Mouse (Mus musculus) MEL (cell line): ENCODE measurements around the gene Slc17a5. TPM values are rescaled to one million over a fixed set of nuclear protein-coding genes. Genes with fewer than 3 reads are reported as not detected.

Experiments used
- DNase-seq: peaks from one replicate; pipeline ENCODE4 v3.0.0; 2011; ENCODE audit warnings: low read depth, low spot score
- H3K27ac ChIP-seq: 2 replicates; pipeline ENCODE4 v1.5.1; 2012; ENCODE audit warnings: low read depth, mild to moderate bottlenecking, control low read depth, low read length, moderate library complexity; ENCODE audit not compliant: control insufficient read depth
- H3K27me3 ChIP-seq, 2 experiments: fragments of 150-350 bp in 1 of 2; sonication (generic) in 1 of 2; 2 replicates each; pipeline ENCODE4 v1.6.1; 2012; ENCODE audit warnings: low read length in 2 of 2, mild to moderate bottlenecking in 2 of 2, improper control_type of control experiment in 1 of 2, moderate library complexity in 1 of 2; ENCODE audit not compliant: insufficient read depth in 2 of 2, control insufficient read depth in 1 of 2
- H3K36me3 ChIP-seq, 2 experiments: 2 replicates each; pipeline ENCODE4 v1.6.1; 2012 to 2014; ENCODE audit warnings: low read length in 2 of 2, improper control_type of control experiment in 1 of 2, inconsistent platforms in 1 of 2, mild to moderate bottlenecking in 1 of 2; ENCODE audit not compliant: insufficient read depth in 2 of 2, control insufficient read depth in 1 of 2
- H3K4me1 ChIP-seq, 2 experiments: fragments of 150-350 bp in 1 of 2; sonication (generic) in 1 of 2; 2 replicates each; pipeline ENCODE4 v1.6.1; 2012; ENCODE audit warnings: low read length in 2 of 2, improper control_type of control experiment in 1 of 2, mild to moderate bottlenecking in 1 of 2; ENCODE audit not compliant: insufficient read depth in 2 of 2, control insufficient read depth in 1 of 2
- H3K4me3 ChIP-seq, 2 experiments: fragments of 150-350 bp in 1 of 2; sonication (generic) in 1 of 2; 2 replicates each; pipeline ENCODE4 v1.5.1; 2012; ENCODE audit warnings: low read depth in 2 of 2, low read length in 2 of 2, mild to moderate bottlenecking in 2 of 2, moderate library complexity in 2 of 2, control low read depth in 1 of 2, improper control_type of control experiment in 1 of 2; ENCODE audit not compliant: control insufficient read depth in 1 of 2, insufficient read depth in 1 of 2
- H3K79me2 ChIP-seq: 2 replicates; pipeline ENCODE4 v1.6.1; 2012; ENCODE audit warnings: mild to moderate bottlenecking, low read length, moderate library complexity; ENCODE audit not compliant: control insufficient read depth, poor library complexity, insufficient read depth
- H3K9ac ChIP-seq: 2 replicates; pipeline ENCODE4 v1.6.1; 2012; ENCODE audit warnings: low read depth, mild to moderate bottlenecking, control low read depth, low read length, moderate library complexity; ENCODE audit not compliant: control insufficient read depth, poor library complexity, severe bottlenecking
- H3K9me3 ChIP-seq: fragments of 150-350 bp; sonication (generic); replicated peaks from 2 replicates; pipeline ENCODE4 v1.6.1; 2012; ENCODE audit warnings: mild to moderate bottlenecking, low read length, improper control_type of control experiment, moderate library complexity; ENCODE audit not compliant: insufficient read depth
- CHD2 ChIP-seq: IDR thresholded peaks from 2 replicates; pipeline ENCODE4 v1.6.1; 2011; ENCODE audit warnings: low read length, improper control_type of control experiment
- E2F4 ChIP-seq: IDR thresholded peaks from 2 replicates; pipeline ENCODE4 v1.6.1; 2011; ENCODE audit warnings: low read depth, low read length, improper control_type of control experiment, borderline replicate concordance
- ELF1 ChIP-seq: IDR thresholded peaks from 2 replicates; pipeline ENCODE4 v1.6.1; 2014; ENCODE audit warnings: low read depth, mild to moderate bottlenecking, inconsistent platforms, low read length, improper control_type of control experiment, moderate library complexity
- EP300 ChIP-seq, 2 experiments: IDR thresholded peaks; 2 replicates each; pipeline ENCODE4 v1.6.1; 2011; ENCODE audit warnings: improper control_type of control experiment in 2 of 2, low read length in 2 of 2, low read depth in 1 of 2, mild to moderate bottlenecking in 1 of 2
- GABPA ChIP-seq: IDR thresholded peaks from 2 replicates; pipeline ENCODE4 v1.6.1; 2012; ENCODE audit warnings: low read depth, mild to moderate bottlenecking, inconsistent platforms, low read length, improper control_type of control experiment, moderate library complexity
- GATA1 ChIP-seq: IDR thresholded peaks from 2 replicates; pipeline ENCODE4 v1.6.1; 2011; ENCODE audit warnings: low read depth, low read length, improper control_type of control experiment
- MAFK ChIP-seq: IDR thresholded peaks from 2 replicates; pipeline ENCODE4 v1.6.1; 2011; ENCODE audit warnings: low read depth, mild to moderate bottlenecking, low read length, improper control_type of control experiment, borderline replicate concordance
- MAX ChIP-seq: IDR thresholded peaks from 2 replicates; pipeline ENCODE4 v1.6.1; 2011; ENCODE audit warnings: low read length, improper control_type of control experiment
- MAZ ChIP-seq: IDR thresholded peaks from 2 replicates; pipeline ENCODE4 v1.6.1; 2012; ENCODE audit warnings: low read depth, mild to moderate bottlenecking, inconsistent platforms, low read length, improper control_type of control experiment
- MEF2A ChIP-seq: IDR thresholded peaks from 2 replicates; pipeline ENCODE4 v1.6.1; 2014; ENCODE audit warnings: low read depth, mild to moderate bottlenecking, inconsistent platforms, low read length, improper control_type of control experiment; ENCODE audit not compliant: poor library complexity, insufficient replicate concordance, severe bottlenecking; ENCODE audit errors: extremely low read depth
- MYC ChIP-seq: IDR thresholded peaks from 2 replicates; pipeline ENCODE4 v1.6.1; 2011; ENCODE audit warnings: low read depth, mild to moderate bottlenecking, low read length, improper control_type of control experiment, moderate library complexity
- POLR2A ChIP-seq, 2 experiments: IDR thresholded peaks; 2 replicates each; pipeline ENCODE4 v1.6.1; 2011 to 2012; ENCODE audit warnings: low read length in 2 of 2, mild to moderate bottlenecking in 2 of 2, control low read depth in 1 of 2, improper control_type of control experiment in 1 of 2, low read depth in 1 of 2, moderate library complexity in 1 of 2; ENCODE audit not compliant: control insufficient read depth in 1 of 2, insufficient read depth in 1 of 2, poor library complexity in 1 of 2
- SIN3A ChIP-seq: IDR thresholded peaks from 2 replicates; pipeline ENCODE4 v1.6.1; 2012; ENCODE audit warnings: low read length, improper control_type of control experiment, inconsistent platforms
- TAL1 ChIP-seq: IDR thresholded peaks from 2 replicates; pipeline ENCODE4 v1.6.1; 2012; ENCODE audit warnings: mild to moderate bottlenecking, inconsistent platforms, low read length, moderate library complexity, mixed read lengths
- USF1 ChIP-seq: IDR thresholded peaks from 2 replicates; pipeline ENCODE4 v1.6.1; 2014; ENCODE audit warnings: low read depth, mild to moderate bottlenecking, inconsistent platforms, low read length, improper control_type of control experiment, moderate library complexity
- USF2 ChIP-seq, 2 experiments: IDR thresholded peaks; 2 replicates each; pipeline ENCODE4 v1.6.1; 2011 to 2012; ENCODE audit warnings: improper control_type of control experiment in 2 of 2, low read length in 2 of 2, borderline replicate concordance in 1 of 2, inconsistent platforms in 1 of 2, low read depth in 1 of 2, mild to moderate bottlenecking in 1 of 2; ENCODE audit not compliant: insufficient read depth in 1 of 2
- ZKSCAN1 ChIP-seq: IDR thresholded peaks from 2 replicates; pipeline ENCODE4 v1.6.1; 2012; ENCODE audit warnings: low read depth, mild to moderate bottlenecking, inconsistent platforms, low read length, improper control_type of control experiment, moderate library complexity
- ZMIZ1 ChIP-seq: IDR thresholded peaks from 2 replicates; pipeline ENCODE4 v1.6.1; 2012; ENCODE audit warnings: low read depth, mild to moderate bottlenecking, inconsistent platforms, low read length, improper control_type of control experiment, moderate library complexity
- ZNF384 ChIP-seq: IDR thresholded peaks from 2 replicates; pipeline ENCODE4 v1.6.1; 2012; ENCODE audit warnings: low read depth, mild to moderate bottlenecking, inconsistent platforms, low read length, improper control_type of control experiment
- polyA plus RNA-seq, 2 experiments: library from polyadenylated mRNA; stranded (reverse) in 1 of 2; unstranded in 1 of 2; fragments of >175 nt in 1 of 2; fragments of >200 nt in 1 of 2; gene quantifications; 2 replicates each; pipeline versions ENCODE4 v1.2.1 to v1.2.4; 2012; ENCODE audit warnings: low replicate concordance in 2 of 2, low read depth in 1 of 2; ENCODE audit not compliant: insufficient read length in 2 of 2, insufficient read depth in 1 of 2, missing spikeins in 1 of 2
- total RNA-seq: library from RNA; depleted of rRNA; stranded (reverse); fragments of 300-350 nt; gene quantifications from 2 replicates; pipeline ENCODE4 v1.2.3, GENCODE M21; 2012

Gene Slc17a5
- total and polyA plus RNA-seq, 3 experiments: 3.5 to 4.1 TPM; not detected in 1

- H3K27ac ChIP-seq: no peak overlapping the region
- H3K4me3 ChIP-seq: no peak overlapping the region
- no peaks in the 10 kb centered on the region for H3K9me3 ChIP-seq
- peaks cover 0 to 6% of the 10 kb centered on the region in 2 experiments; a peak in 2 of 4 replicates for H3K36me3 ChIP-seq
- H3K27me3 ChIP-seq: no peaks in the 10 kb centered on the region
- DNase-seq: no peak
- H3K4me1 ChIP-seq: peaks cover 0 to 4% of the 10 kb centered on the region in 2 experiments; a peak in 1 of 4 replicates
- TF ChIP-seq MEF2A (no peak), MYC (no peak), ZMIZ1 (no peak), CHD2 (no peak), MAX (no peak), MAZ (no peak), EP300 (IDR thresholded peaks at IDR 0.05; ENCODE audit: low read depth in 1 of 2, low read length in 2 of 2) (no peak), ELF1 (no peak), E2F4 (no peak), GATA1 (no peak), USF2 (IDR thresholded peaks at IDR 0.05; ENCODE audit: borderline replicate concordance in 1 of 2, insufficient read depth in 1 of 2, low read depth in 1 of 2, low read length in 2 of 2) (no peak), ZNF384 (no peak), GABPA (no peak), POLR2A (IDR thresholded peaks at IDR 0.05; ENCODE audit: control insufficient read depth in 1 of 2, insufficient read depth in 1 of 2, low read depth in 1 of 2, low read length in 2 of 2, poor library complexity in 1 of 2) (no peak), MAFK (no peak), SIN3A (no peak), ZKSCAN1 (no peak), TAL1 (no peak)
- TF ChIP-seq, all 39 proteins: peak for 0
- Histone ChIP-seq H3K9ac (no peak overlapping the region), H3K79me2 (no peaks in the 10 kb centered on the region)
These were observed 50.5 kb downstream of the Slc17a5 start for GRCm38 (mm10) chr9:78537154-78537873.

- Histone ChIP-seq H3K27ac (no peak overlapping the region), H3K4me1 (no peaks in the 10 kb centered on the region), H3K9ac (no peak overlapping the region)
- TF ChIP-seq USF1: no peak
- TF ChIP-seq, all 39 proteins: peak for 0
- no peaks in the 10 kb centered on the region for H3K79me2 ChIP-seq
- no peaks in the 10 kb centered on the region for H3K9me3 ChIP-seq
- no peak overlapping the region for H3K4me3 ChIP-seq
- no peaks in the 10 kb centered on the region for H3K36me3 ChIP-seq
- no peaks in the 10 kb centered on the region for H3K27me3 ChIP-seq
- DNase-seq: no peak
These were observed 53.2 kb downstream of the Slc17a5 start for GRCm38 (mm10) chr9:78534606-78535005.
